Mouse (Mus musculus): ENCODE results near the gene Csf1.

Csf1 gene

GRCm38 (mm10) chr3:107703675-107704370 lies 56.4 kb downstream of the Csf1 start:
- DNase-seq (ENCODE audit: low spot score): peak; percentile 29

GRCm38 (mm10) chr3:107701767-107702394 lies 58.4 kb downstream of the Csf1 start:
- DNase-seq (ENCODE audit: low spot score): no peak

GRCm38 (mm10) chr3:107700625-107701024 lies 59.6 kb downstream of the Csf1 start:
- DNase-seq (ENCODE audit: low spot score): no peak

DNA sequence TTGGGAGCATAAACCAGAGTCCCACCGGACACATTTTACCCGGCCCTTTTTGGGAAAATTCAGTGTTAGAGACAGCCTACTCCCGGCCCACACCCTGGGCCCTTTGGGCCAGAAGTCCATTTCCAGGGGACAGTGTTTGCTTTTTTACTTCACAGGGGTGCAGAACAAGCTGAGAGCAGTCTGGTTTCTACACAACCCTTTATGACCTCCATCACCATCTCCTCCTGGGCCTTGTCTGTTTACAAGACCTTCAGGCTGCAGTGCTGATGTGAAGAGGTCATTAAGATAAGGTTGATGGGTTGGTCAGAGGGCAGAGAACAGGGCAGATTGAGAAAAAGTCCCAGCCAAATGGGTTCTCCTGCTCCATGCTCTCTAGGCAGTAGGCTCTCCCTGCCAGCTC lies 63.4 kb downstream of the Csf1 start:
- no peak for DNase-seq (ENCODE audit: low spot score)

DNA sequence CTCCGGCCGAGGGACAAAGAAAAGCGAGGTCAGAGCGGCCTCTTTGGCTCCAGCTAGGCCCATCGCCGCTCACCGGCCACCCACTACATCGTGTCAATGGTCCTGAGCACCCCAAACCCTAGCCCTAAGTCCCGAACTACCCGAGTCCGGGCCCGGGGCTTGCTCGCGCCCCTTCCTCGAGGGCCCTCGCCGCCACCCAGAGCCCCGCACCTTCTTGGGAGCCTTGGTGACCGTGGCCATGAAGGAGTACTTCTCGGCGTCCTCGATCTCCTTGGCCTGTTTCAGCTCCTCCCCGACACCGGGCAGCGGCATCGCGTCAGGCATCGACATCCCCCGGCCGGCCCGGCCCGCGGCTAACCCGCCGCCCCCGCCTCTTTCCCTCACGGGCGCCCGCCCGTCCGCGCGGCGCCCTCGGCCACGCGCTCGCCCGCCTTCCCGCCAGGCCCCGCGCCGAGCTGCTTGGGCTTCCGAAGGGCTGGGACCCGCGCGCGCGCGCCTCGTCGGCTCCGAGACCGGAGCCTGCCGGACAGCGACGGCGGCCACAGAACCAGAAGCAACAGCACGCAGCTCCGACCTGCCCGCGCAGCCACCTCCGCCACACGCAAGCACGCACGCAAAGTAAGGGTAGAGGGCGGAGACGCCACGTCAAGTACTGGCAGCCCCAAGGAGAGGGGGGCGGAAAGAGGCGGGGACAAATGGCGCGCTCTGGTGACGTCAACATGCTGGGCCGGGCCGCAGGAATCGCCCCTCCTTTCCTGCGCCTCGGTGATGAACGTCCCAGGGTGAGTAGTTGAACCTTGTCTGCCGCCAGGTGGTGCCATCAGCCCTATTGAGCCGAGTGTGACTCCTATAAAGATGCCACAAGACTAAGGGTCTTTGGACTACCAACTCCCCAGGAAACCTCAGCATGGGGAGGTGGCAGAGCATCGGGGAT lies 64.1 kb downstream of the Csf1 start, which contains the start of gene Ahcyl1:
TSS of gene Ahcyl1 (minus strand) at position 613 of the 934 bp plus-strand sequence.
- DNase-seq (ENCODE audit: low spot score): peak; percentile 99

DNA sequence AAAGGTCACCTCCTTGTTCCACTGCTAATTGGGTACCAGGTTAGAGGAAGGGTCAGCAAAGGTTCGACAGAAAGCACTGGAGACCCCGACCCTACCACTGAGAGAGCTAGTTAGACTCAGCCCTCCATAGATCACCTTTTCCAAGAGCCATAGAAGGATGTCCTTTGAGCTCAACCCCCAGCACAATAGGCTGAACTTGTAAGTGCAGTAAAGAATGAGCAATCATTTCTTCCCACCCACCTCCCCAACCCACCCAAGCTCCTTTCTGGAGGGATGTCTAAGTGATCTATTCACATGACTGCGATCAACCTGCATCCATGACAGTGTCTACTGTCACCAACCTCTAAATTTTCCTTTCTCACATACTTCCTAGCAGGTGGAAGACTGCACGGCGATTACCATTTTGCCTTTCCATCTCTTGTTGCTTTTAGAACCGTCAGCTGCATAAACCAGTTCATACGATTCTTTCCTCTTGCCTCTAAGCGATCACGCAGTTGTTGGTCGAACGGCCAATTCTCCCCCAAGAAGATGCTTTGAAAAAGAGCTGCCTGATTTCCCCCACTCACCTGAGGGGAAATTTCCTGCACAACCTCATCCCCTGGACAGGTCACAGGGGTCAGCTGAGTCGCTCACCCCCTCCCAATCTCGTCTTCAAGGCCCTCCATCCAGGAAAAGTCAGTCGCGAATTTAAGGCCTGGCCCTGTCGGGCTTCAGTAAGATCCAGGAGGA lies 64.9 kb downstream of the Csf1 start:
- no peak for DNase-seq (ENCODE audit: low spot score)

DNA sequence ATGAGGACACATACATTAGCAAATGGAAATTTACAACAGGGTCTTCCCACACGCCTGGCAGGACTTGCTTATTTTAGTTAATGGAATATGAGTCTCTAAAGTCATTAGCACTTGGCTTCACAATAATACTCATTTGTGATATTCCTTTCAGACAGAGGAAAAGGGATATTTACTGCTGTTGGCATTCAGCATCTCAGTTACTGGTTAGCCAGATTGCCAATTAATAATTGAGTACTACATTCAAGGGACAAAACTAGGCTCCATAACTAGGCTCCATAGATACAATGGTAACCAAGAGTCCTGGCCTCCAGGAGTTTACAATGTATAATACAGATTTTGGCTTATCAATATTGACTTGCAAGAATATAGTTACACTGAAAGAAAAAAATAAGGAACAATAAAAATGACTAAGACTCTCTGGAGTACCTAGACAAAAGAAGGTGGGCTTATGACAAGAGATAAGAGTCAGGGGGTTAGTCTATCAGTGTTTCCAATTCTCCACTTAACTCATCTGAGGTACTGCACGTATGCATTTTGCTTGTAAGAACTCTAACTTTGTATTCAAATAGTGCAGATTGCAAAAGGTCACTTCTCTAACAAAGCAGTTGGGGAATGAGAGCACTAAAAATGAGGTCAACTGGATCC lies 65.9 kb downstream of the Csf1 start:
- DNase-seq (ENCODE audit: low spot score): no peak
